Mouse (Mus musculus) fibroblast of lung, adult 2 months (primary cell): ENCODE measurements at regions not wholly inside any gene's neighbourhood (a gene's known extent, or its start where the extent isn't known, plus 50 kb on each side); places are given as distances from the start of the nearest gene placed in this dataset.
A peak's percentile ranks its signal among the peaks of the same experiment; 100 is the strongest.

Source experiments
- DNase-seq: peaks from one replicate; pipeline ENCODE4 v3.0.0-alpha.2; 2011; ENCODE audit warnings: low read depth

DNA sequence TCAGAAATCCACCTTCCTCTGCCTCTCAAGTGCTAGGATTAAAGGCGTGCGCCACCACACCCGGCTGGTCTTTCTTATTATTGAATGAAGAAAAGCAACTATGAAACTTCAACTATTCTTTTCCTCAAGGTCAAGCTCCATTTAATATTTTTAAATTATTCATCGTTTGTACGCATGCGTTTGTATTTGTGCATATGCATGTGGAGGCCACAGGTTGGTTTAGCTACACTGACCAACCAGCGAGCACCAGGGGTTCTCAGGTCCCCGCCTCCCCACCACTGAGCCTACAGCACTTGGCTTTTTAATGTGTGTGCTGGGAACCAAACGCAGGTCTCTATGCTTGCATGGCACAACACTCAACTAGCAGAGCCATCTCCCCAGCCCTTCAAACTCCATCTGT lies 51.0 kb upstream of the Tmem252 start:
- no peak for DNase-seq

DNA sequence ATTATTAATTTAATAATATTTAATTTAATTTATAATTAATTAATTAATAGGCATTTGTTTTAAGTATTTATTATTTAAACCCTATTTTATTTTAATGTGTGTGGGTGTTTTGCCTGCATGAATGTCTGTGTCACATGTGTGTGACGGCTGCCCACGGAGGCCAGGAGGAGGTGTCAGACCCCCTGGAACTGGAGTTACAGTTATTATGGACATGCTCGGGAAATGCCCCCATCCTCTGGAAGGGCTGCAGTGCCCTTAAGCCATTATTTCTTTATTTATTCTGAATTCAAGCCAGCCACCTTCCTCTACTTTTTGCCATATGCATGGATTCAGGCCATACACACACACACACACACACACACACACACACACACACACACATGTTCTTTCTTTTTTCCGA lies 51.5 kb upstream of the Tmem252 start:
- DNase-seq, result no peak

DNA sequence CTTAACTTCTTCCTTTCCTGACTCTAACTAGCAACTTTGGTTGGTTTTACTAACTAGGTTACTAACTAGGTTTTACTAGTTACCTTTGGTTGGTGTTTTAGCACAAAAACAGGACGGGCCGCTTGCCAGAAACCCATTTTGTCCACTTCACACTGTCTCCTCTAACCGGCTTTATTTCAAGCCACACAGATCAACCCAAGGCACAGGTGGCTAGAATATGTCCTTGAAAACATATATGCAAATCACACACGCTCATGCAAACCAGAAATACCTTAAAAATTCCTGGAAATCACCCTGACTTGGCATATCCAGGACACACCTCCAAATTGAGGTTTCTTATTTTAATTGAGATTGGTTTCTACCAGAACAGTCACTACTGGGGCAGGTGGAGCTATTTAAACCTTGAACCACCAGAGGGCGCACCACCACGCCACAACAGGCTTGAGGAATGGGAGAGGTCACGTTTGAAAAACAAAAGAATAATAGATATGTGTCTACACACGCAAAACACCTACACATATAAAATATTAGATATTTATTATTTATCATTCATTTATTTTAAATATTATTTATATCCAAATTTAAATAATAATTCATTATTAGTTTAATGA lies 52.1 kb upstream of the Tmem252 start:
- peak; percentile 13 for DNase-seq

DNA sequence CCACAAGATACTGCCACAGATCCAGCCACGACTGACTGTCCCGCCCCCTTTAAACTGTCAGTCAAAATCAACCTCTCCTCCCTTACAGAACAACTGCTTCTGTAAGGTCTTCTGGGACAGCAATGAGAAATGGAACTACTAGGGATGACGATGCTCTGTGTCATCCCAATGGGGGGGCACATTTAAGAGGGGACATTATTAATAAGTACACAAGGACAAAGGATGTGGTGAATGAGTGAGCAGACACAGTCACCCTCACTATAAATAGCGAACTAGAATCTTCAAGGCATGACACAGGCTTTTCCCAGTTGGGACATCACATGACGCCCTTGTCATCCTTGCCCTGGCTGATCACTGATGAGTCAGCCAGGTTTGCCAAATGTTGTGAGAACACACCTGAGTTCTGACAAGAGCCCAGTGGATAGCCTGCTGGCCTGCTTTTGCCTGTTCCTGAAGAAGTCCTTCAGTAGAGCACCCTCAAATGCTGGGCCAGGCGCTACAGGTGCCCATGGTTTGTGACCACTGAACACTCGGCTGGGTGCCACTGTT lies 58.0 kb upstream of the Tmem252 start:
- no peak for DNase-seq

DNA sequence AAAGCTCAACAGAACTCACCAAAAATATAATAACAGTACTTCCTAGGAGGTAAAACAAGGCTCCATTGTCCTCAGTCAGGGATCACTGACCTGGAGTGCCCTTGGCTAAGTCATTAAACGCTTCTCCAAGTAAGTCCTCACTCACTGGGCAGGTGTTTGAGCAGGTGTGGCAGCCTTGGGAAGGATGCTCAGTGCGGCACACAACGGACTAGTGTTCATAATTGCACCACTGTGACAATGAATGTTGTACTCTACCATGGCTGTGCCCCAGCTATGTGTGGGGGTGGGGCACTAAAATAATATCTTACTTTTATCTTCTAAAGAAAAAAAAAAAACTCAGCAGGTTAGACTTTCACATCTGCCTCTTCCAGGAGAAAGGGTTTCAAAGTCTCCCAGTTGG lies 52.2 kb upstream of the Pip5k1b start:
- DNase-seq, result no peak

DNA sequence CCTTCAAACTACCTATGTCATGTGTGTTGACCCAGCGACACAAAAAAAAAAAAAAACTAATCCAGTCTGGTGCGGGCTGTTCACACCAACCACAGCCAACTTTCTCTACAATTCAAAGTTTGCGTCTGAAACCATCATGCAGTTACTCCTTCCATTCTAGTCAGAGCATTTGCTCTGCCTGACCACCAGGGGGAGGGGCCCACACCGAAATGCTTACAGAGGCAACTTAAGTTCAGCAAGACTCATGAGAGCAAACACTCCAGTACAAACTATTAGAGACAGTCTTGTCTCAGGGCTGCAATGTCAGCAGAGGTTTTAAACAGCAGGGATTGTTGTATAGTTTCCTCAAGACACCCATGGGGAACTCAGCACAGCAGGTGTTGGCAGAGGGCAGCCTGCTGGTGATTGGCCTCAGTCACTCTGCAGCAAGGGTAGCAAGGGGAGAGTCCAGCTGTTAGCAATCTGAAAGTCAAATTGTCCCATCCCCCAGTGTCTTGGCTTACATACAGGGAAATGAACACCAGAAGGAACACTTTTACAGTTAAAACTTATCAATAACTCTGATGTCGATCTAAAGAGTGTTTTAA lies 50.8 kb upstream of the Pip5k1b start:
- no peak for DNase-seq
